22 mouse cellular contexts compared by ENCODE assay signal in genomic region chr4:102424104-102424503, GRCm38 (mm10).
"Had no signal": no experiment of that assay in that cellular context is flagged by ENCODE, and none has a peak within 500 bp of the region (broad histone marks: within the 10 kb centered on the region; RNA-seq: fewer than 3 reads in every experiment).

No protein-coding gene starts in this region.

- ATAC-seq: hindbrain, embryonic 16.5 days; hindbrain, postnatal 0 days; inflammation-experienced regulatory T-cells, adult 6 months; intestine, embryonic 15.5 days; intestine, embryonic 16.5 days; intestine, postnatal 0 days had no signal

- DNase-seq: heart, postnatal 10 days; heart, postnatal 14 days; heart, postnatal 36 days; heart, postnatal 4 days; kidney, adult 11 months; kidney, adult 18-20 months; kidney, adult 2 months; kidney, adult 8-10 months; kidney, adult 9 months; kidney, postnatal 10 days; kidney, postnatal 14 days; kidney, postnatal 25 days; kidney, postnatal 36 days; kidney, postnatal 4 days; layer of hippocampus, adult 9-11 months; layer of hippocampus, postnatal 36 days had no signal
